Comparison of ENCODE assay signal across 25 mouse cellular contexts in the genomic region with DNA sequence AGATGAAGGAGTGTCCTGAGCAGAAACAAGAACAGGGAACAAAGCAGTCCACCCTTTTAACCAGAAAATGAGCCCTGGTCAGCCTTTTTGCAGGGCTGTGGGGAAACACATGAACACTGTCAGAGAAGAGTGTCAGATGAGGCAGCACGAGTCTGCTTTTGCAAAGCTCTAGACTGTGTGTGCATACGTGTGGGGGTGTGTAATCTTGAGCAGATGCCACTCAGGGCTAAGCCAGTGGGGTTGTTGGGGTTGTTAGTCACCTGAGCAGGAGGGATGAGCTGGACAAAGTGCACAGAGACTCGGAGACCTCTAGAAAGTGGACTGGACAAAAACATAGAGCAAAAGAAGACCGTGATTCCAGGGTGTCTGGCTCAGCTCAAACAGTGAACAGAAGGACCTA.
"Had no signal": no experiment of that assay in that cellular context is flagged by ENCODE, and none has a peak within 500 bp of the region (broad histone marks: within the 10 kb centered on the region; RNA-seq: fewer than 3 reads in every experiment).

No protein-coding gene starts in this region.

- H3K9ac ChIP-seq: limb, embryonic 12.5 days; limb, embryonic 15.5 days; liver, embryonic 14.5 days; liver, postnatal 0 days; lung, embryonic 14.5 days; midbrain, embryonic 13.5 days; neural tube, embryonic 13.5 days had no signal

- DNase-seq: kidney, postnatal 10 days; left cerebral cortex, postnatal 4 days; liver, postnatal 0 days; lung, embryonic 14.5 days; retina, postnatal 1 day; right cerebral cortex, postnatal 14 days; right cerebral cortex, postnatal 4 days; thymus, adult 2 months; thymus, postnatal 14 days; thymus, postnatal 4 days had no signal

- H3K4me3 ChIP-seq: limb, embryonic 12.5 days; limb, embryonic 15.5 days; megakaryocyte, embryonic 14.5 days; midbrain, embryonic 10.5 days; midbrain, embryonic 13.5 days; myocyte; neural tube, embryonic 13.5 days had no signal

- H3K27ac ChIP-seq: limb, embryonic 12.5 days; limb, embryonic 15.5 days; liver, embryonic 14.5 days; macrophage; midbrain, embryonic 10.5 days; midbrain, embryonic 13.5 days; neural tube, embryonic 13.5 days; stomach, postnatal 0 days had no signal

- H3K36me3 ChIP-seq: limb, embryonic 12.5 days; limb, embryonic 15.5 days; midbrain, embryonic 10.5 days; midbrain, embryonic 13.5 days; neural tube, embryonic 13.5 days had no signal

- ATAC-seq: inflammation-experienced regulatory T-cells, adult 6 months; intestine, embryonic 16.5 days; liver, postnatal 0 days; lung, postnatal 0 days; midbrain, embryonic 13.5 days; midbrain, embryonic 16.5 days had no signal

- H3K4me2 ChIP-seq: limb, embryonic 12.5 days; limb, embryonic 15.5 days; liver, embryonic 11.5 days; lung, embryonic 14.5 days; midbrain, embryonic 13.5 days; neural tube, embryonic 13.5 days had no signal

- H3K4me1 ChIP-seq: limb, embryonic 12.5 days; limb, embryonic 15.5 days; megakaryocyte, embryonic 14.5 days; midbrain, embryonic 10.5 days; midbrain, embryonic 13.5 days; neural tube, embryonic 13.5 days had no signal

- H3K9me3 ChIP-seq: limb, embryonic 12.5 days; limb, embryonic 15.5 days; megakaryocyte, embryonic 14.5 days; midbrain, embryonic 10.5 days; midbrain, embryonic 13.5 days; neural tube, embryonic 13.5 days had no signal

- H3K27me3 ChIP-seq: limb, embryonic 15.5 days; midbrain, embryonic 13.5 days; neural tube, embryonic 13.5 days had no signal
